Mouse (Mus musculus) urinary bladder, postnatal 14 days (tissue): ENCODE data around the gene Ttc26.

Experiments used
- DNase-seq: peaks from one replicate; pipeline ENCODE4 v3.0.0; 2021; ENCODE audit warnings: low spot score

Ttc26 gene

DNA sequence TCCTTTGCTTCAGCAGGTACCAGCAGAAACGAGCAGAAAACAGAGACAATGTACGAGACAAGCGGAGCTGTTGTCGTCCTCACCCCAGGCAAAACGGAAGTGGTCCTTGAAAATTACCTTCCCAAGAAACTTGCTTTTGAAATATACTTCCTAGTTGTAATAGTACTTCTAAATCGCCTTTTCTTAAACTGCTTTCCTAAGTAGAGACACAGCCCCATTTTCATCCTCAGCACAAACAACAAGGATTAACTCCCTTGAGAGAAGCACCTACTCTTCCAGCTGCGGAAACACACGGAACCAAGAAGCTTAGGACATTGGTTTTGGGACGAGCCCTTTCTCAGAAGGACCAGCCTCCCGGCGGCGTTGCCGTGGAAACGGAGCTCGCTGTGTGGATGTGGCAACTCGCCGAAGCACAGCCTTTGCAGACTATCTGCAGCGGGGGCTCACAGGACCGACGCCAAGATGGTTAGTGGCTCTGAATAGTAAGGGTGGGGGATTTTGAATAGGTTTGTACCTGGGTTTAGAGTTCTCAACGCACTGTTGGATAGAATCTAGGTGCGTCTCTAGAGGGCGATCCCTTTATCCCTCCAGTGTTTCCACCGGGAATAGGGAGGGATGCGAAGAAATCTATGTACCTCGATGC lies at the start of gene Ttc26:
Ttc26 (plus strand) TSS at position 341 of the 643 bp plus-strand sequence.
- DNase-seq = peak; percentile 87

DNA sequence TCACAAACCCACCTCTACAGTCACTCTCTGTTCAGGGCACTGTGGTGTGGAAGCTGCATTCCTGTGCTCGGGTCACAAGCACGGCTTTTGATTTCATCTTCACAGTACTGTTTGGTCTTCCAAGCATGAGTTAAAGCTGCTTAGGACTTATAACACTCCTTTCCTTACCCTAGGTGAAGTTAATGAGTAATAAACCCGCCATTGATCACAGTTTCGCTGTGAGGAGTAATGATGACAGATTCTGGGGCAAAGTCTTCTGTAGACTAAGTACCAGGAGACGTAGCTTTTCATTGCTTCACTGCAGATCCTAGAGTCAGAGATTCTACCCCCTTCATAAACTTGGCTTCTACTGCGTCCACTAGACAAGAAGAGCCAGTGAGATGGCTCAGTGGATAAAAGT lies 46.0 kb upstream of the Ttc26 start:
- DNase-seq = no peak

DNA sequence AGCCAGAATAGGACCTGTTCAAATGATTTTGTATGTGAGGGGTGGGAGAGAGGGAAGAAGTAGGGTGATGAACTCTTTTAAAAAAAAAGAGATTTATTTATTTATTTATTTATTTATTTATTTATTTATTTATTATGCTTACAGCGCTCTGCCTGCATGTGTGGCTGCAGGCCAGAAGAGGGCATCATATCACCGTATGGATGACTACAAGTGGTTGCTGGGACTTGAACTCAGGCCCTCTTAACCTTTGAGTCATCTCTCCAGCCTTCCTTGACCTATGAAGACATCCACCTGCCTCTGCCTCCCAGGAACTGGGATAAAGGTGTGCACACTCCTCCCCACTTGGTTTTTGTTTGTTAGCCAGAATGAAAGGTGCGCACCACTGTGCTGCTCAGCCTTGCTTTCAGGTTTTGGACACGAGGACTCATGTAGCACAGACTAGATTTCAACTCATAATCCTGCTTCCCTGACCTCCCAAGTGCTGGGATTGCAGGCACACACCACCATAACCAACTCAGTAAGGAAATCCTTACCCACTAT lies 44.0 kb upstream of the Ttc26 start:
- DNase-seq = no peak

DNA sequence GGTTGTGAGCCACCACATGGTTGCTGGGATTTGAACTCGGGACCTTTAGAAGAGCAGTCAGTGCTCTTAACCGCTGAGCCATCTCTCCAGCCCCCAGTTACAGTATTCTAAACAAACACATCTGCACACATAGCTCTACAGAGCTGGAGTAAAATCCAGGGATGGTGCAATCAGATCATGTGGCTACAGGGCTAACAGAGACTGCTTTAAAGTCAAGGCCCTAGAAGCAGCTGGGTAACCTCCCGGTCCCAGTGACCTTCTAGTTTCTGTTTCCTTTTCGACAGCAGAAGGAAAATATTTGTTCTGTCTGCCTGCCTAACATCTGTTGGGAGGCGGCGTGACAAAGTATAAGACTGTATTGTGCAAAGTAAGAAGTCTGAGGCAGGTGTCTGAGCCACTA lies 43.3 kb upstream of the Ttc26 start:
- no peak for DNase-seq

DNA sequence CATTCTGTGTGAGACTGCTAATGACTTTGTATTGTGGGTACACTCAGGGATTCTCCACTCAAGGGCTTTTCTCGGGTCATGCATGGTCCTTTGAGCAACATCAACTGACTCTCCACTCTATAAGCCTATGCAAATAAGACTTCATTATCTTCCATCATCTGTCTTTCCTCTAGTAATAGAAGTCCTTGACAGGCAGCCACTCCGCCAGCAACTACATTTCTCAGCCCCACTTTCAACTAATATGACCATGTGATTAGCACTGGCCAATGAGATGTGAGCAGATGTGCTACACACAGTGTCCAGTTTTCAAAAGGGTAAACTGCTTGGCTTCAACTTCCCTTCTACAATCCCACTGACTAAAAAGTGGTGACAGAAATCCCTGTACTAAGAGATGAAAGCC lies 42.2 kb upstream of the Ttc26 start:
- DNase-seq = no peak

DNA sequence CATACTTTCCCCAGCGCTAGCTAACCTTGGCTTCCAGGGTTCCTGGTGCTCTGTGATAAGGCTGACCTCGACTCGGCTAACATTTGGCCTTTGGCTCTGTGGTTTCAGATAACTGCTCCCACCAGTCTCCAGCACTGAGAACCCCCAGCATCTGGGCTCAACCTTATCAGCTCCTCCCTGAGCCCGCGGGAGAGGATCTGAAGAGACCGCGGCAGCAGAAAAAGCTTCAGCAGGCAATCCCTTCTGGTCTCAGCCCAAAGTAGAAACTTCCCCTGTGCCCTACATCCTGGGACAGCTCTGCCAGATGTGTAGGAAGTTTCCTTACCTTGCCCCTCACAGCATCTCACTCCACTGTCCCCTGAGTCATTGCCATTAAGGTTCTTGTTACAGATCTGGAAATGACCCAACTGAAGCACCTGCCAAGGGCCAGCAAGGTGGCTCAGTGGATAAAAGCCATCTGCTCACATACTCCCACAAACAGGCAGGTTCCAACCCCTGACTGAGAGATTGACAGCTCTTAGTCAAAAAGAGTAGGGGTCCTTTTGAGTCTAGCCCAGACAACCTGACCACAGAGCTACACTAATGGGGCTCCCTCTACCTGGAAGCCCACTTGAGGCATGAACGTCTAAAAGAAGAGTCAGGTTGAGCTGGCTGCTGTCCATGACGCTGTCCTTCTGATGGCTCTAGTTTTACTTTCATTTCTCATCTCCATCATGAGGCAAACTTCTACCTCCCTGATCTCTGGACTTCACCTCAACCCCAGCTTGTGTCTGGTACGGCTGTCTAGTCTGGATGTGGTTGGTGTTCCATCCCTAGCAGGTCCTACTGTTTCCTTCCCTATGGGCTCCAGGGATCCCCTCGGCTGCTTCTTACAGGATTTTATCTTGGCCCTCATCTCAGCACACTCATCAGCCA lies 39.3 kb upstream of the Ttc26 start:
- DNase-seq = no peak

DNA sequence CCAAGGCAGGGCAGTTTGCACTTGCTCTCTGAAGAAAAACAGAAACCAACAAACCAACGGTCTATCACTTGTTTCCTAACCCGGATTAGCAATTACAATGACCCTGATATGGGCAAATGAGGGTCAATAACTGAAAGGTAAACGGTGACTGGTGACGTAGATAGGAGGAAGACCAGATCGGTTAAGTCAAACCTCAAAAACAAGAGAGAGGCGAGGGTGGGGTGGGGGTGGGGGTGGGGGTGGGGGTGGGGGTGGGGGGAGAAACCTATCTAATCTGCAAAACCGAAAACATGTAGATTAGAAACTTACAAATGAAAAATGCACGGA lies 38.6 kb upstream of the Ttc26 start:
- no peak for DNase-seq

DNA sequence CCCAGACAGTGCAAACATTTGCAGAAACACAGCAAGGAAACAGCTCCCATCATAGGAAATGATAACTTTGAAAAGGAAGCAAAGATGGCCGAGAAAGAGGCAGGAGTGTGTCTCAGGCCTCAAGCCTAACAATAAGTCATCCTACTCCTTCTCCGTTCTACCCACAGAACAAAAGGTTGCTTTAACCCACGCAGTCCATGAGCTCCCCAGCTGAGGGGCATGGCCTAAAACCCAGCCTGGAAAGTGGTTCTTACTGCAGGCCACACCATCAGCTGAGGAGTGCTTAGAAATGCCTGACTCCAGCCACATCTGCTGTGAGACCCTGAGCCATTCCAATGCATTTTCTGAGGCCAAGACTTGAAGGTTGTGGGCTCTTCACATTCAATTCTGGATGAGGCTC lies 37.7 kb upstream of the Ttc26 start:
- no peak for DNase-seq

DNA sequence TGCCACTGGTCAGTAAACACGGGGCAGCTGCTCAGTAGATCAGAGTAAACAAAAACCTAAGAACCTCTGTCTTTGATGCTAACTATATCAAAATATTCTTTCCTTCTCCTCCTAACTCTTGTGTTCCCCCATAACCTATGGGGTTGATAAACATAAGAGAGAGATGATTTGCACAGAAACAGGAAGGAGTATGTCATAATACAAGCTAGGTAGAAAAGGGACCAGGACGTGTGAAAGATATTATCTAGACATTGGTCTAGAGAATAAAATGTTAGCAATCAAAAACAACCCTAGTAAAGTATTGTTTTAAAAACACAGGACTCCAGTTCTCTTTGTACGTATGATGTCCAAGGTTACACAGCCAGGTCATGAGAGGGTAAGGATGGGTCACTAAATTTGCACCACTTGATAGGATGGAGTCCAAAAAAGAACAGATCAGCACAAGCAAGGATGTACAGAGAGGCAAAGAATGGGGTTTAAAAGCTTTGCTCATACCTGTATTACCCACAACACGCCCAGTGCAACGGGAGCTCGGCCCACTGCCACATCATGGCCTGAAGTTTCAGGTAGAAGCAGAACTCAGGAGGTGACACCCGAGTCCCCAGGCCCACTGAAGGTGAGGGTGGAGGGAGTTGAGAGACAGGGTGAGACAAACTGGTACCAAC lies 37.1 kb upstream of the Ttc26 start:
- DNase-seq = no peak

DNA sequence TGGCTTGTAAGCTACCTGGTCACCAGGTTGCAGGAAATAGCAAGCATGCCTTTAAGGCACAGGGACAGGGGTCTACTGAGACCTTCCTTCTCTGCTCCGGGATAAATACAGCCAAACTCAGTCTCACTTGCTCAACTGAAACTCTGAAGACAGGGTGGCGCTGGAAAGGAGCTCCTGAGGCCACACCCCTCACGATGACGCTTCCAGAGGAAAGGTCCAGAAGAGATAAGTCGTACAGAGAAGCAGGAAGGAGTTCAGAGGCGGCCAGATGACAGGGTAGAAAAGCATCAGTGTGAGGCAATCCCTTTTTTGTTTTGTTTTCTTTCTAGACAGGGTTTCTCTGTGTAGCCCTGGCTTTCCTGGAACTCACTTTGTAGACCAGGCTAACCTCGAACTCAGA lies 35.5 kb upstream of the Ttc26 start:
- peak; percentile 82 for DNase-seq

DNA sequence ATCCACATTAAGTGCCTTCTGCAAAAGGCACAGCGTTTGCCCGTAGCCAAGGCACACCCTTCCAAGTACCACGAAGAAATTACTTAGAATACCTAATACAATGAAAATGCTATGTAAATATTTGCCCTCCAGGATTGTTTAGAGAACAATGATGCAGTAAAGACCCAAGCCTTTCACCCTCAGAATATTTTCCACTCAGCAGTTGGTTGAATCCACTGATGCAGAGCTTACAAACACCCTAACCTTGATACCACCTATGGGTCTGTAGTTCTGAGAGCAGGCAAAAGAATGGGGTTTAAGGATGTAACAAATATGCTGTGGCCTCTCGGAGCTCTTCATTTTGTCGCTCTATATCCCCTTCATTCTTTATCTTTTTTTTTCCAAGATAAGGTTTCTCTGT lies 33.4 kb upstream of the Ttc26 start:
- no peak for DNase-seq

DNA sequence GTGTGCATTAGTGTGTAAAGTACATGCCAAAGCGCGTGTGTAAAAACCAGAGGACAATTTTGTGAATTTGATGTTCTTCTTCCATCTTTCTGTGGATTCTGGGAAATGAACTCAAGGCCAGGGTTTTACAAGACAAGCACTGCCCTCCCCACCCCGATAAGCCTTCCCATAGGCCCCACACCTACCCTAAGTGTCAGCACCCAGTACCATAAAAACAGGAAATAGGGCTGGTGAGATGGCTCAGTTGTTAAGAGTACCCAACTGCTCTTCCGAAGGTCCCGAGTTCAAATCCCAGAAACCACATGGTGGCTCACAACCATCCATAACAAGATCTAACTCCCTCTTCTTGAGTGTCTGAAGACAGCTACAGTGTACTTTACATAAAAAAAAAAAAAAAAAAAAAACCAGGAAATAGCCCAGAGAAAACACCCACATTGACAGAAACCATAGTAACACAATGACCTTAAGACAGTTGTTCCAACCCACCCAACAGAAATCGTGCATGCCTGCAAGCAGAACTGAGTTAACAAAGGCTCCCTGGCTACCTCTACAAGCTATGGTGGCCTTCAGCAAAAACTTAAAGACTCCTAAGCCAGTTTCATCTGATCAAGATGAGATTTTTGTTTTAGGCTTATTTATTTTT lies 32.3 kb upstream of the Ttc26 start:
- DNase-seq = no peak

DNA sequence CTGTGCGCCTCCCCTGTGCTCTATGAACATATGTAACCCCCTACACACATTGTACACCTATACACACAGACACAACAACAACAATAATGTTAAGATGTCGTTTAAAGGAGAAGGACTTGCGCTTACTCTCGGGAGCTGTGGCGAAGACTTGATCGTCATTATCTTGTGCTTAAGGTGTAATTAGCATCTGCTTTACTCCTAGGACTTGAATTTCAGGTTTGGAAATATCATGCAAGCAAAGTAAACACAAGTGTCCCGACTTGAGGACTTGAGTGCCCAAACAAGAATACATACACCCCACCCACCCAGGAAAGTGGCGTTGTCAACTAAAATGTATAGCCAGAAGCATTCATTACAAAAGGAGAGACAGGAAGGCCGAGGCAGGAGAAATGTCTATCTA lies 31.5 kb upstream of the Ttc26 start:
- DNase-seq = no peak

DNA sequence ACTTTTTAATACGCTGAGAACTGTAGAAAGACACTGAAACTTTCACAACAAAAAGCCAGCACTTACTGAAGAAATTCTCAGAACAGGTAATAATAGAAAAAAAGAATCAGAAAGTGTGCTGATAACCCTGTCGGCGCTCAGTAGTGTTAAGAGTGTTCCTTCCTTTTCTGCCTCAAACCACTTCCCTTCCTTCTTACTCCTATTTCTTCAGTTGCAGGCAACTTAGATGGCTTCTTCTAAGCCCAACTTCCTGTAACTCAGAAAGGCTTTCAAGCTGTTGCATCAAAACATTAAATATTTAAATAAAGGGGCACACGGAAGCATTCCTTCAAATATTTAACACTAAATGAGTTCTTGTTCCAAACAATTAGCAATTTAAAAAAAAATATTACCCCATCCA lies 29.3 kb upstream of the Ttc26 start:
- DNase-seq = no peak

DNA sequence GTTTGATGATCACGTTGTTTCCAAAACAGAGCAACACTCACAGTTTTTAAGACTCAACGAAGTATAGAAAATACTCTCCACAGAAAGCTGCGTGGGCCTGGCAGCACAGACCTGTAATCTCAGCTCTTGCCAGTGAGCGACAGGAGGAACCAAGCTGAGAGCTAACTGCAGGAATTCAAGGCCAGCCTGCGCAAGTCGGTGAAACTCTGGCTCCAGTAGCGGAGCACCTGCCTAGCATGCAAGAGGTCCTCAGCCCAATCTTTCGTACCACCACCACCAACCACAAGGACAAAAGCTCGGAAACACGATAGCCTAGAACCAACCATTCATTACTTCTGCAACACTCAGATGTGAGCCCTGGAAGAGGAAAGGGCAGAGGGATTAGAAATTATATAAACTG lies 28.8 kb upstream of the Ttc26 start:
- DNase-seq = no peak

DNA sequence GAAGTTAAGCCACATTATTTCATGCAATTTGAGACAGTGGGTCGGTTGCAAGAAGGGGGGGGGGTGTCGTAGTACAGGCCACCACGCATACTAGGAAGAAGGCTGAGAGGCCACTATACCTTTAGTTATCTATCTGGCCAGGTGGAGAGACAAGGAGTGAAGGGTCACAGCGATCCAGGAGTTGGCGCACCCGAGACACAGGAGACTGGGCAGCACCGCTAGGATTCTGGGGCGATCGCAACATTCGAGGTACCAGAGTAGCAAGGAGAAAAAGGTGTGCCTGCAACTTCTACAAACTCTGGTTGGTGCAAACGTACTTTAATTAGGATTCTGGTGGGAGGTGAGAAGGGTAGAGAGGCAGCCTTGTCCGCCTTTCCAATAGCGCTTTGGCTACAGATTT lies 28.1 kb upstream of the Ttc26 start:
- no peak for DNase-seq

DNA sequence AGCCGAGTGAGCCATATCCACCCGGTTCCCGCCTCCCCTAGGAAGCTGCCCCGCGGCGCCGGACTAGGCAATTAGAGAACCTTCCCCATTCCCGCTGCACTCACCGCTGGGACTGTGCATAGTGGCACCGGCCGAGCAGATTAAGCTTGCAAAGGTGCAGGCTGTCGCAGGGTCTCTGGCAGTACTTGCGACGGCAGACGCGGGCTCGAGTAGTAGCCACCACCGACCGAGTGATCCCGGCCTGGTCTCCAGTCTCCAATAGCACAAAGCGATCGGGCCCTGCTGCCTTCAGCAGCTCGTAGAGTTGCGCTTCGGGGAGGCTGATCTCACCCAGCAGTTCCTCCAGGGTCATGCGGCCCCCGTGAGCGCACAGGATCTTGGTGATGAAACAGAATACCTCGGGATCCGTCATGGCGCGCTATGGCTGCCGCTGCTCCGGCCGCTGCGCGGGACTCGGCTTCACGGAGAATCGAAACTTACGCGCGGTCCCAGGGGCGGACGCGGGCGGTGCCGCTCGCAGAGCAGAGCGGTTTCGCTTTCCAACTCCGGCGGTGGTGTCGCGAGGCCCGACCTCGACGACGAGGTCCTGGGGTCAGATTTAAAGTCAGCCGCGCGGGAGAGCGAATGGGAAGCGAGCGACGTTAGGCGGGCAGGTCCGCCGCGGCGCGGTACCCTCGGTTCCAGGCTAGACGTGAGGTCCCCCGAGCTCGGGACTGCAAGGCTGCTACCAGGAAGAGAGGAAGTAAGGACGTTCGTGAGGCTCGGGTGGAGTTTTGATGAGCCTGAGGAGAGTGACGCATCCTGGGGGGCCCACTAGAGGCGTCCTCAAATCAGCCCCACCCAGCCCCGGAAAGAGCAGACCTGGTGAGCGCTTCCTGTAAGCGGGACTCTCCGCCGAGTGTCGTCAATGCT lies 27.2 kb upstream of the Ttc26 start, which contains the start of gene Zc3hav1:
Zc3hav1 (minus strand) TSS at position 793 of the 912 bp plus-strand sequence.
- peak; percentile 81 for DNase-seq

DNA sequence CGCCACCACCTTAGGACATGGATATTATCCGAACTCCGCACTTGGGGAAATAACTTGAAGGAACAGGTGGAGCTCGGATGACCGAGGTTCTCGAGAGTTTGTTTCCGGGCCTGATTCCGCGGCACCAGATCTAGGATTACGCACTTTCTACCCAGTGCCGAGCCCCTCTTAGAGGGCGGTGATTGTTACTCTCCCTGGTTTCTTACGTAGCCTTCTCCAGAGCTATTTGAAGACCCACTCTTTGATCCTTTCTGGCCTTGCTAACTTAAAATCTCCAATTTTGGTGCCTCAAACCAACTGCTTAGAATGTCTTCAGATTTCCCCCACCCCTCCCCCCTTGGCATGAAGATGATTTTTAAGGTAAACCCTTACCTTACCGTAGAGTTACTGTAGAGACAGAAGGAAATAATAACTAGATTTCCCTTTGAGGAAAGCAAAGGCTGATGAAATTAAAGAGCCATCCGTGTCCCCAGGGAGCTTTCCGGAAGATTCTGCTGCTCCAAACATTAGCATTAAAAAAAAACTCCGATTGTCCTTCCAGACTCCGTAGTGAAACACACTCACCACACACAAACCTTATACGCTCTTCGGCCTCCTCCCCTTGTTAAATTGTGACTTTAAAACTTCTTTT lies 26.4 kb upstream of the Ttc26 start:
- no peak for DNase-seq

DNA sequence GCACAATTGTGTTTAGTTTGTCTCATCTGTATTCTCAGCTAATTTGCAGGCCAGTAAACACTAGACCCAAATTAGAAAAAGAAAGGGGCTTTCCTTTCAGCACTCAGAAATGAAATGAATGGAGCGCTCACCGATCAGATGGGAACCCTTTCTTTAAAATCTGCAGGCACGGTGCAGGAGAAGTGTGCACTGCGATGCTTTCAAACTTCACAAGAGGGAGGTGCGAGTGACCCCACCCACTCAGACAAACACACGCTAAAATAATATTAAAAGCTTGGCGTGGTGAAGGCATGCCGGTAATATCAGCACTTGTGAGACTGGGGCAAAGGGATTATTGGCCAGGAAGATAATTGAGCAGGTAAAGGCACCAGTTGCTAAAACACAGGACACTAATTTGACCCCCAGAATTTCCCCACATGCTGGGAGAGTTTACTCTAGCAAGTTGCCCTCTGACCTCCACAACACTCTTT lies 25.9 kb upstream of the Ttc26 start:
- DNase-seq = no peak

DNA sequence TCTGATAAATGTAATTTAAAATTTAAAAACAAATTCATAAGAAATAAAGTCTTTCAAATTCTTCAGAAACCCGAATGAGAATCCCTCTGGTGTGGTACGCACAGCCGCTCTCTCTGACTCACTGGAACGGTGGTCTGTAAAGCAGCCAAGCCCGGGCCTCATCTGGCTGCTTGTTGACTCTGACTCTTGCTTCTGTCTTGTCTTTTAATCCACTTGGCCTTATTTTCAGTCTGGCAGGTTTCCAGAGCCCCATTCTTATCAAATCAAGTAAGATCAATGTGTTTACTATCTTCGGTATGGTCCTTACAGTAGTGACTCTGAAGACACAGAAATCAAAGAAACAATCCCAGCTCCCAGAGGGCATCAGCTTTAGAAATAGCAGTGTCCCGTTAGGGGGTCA lies 25.4 kb upstream of the Ttc26 start:
- DNase-seq = peak; percentile 30
